Mouse (Mus musculus): ENCODE data around the gene Zbtb20. TPM values are rescaled to one million over a fixed set of nuclear protein-coding genes. Genes with fewer than 3 reads are reported as not detected.

Gene Zbtb20
- 107 TPM for total RNA-seq (2023)

GRCm38 (mm10) chr16:42875852-42875980 is at the start of gene Zbtb20:
Zbtb20 (plus strand) TSS chr16:42875881.

GRCm38 (mm10) chr16:43663978-43664579 is 788.4 kb downstream of the Zbtb20 start, which contains the start of gene Tigit:
Tigit (minus strand) TSS chr16:43664146.

